Mouse (Mus musculus) stomach, postnatal 0 days (tissue): ENCODE results near the gene Ankrd39.

ENCODE experiments used
- CTCF ChIP-seq: IDR thresholded peaks from 2 replicates; pipeline ENCODE4 v1.5.1; 2016; ENCODE audit warnings: antibody characterized with exemption, low read depth, mild to moderate bottlenecking, moderate library complexity
- EP300 ChIP-seq: optimal IDR thresholded peaks from 2 replicates; pipeline ENCODE3; 2016; ENCODE audit warnings: antibody characterized with exemption

DNA sequence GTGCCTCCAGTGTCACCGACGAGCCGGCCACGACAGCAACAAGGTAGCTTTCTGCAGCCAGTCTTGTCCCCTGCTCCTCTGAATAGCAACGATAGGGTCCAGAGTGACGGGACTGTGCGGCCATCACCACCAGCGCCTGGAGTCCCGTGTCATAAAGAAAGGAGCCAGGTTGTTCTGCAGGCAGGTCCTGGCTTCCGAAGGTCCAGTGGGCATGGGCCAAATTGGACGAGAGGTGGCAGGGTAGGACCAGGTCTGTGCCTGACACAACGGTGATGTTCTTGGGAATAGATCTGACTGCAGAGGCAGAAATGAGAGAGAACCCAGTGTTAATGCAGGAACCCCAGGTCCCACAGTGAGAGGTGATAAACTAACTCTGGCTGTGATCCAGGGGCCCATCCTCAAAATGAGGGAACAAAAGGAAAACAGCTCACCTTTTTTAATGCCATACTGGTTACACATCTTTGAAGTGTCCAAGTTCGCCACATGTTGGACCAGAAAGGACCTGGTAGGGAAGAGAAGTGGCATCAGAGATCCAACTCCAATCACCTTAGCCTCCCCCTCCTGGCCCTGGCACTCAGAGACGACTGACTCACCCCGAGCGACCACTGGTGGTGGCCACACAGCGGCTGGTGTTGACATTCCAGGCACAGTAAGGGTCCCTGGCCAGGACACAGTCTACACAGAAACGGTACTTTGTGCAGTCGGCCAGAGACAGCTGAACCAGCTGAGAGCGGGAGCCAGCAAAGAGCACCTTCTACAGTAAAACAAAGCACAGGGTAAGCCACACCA, 3.0 kb upstream of the Ankrd39 start:
- peak; percentile 28 for TF ChIP-seq CTCF
- no peak for TF ChIP-seq EP300
